Mouse (Mus musculus): ENCODE data around the gene Fmnl1. TPM values are rescaled to one million over a fixed set of nuclear protein-coding genes. Genes with fewer than 3 reads are reported as not detected.
A peak's percentile ranks its signal among the peaks of the same experiment; 100 is the strongest.

The Fmnl1 gene
- polyA plus RNA-seq, 1 experiment from 2014 or later, result 1.8 TPM

GRCm38 (mm10) chr11:103168690-103169390 is 2.1 kb upstream of the Fmnl1 start:
- WGBS, result 29% methylated on average over 9 of the region's 9 CpGs
- Histone ChIP-seq H3K36me3 (no peaks in the 10 kb centered on the region), H3K4me3 (no peak overlapping the region), H3K27ac (replicated peaks) (no peak overlapping the region), H3K9me3 (no peaks in the 10 kb centered on the region), H3K9ac (replicated peaks) (no peak overlapping the region), H3K27me3 (peaks cover 50% of the 10 kb centered on the region), H3K4me2 (replicated peaks) (no peak overlapping the region), H3K4me1 (peaks cover 12% of the 10 kb centered on the region)
- ATAC-seq (ENCODE audit: low FRiP score, low read depth), result no peak

- Histone ChIP-seq H3K4me3 (no peak overlapping the region), H3K27me3 (peaks cover 58% of the 10 kb centered on the region), H3K9ac (replicated peaks) (no peak overlapping the region), H3K4me2 (replicated peaks) (no peak overlapping the region), H3K27ac (replicated peaks) (no peak overlapping the region), H3K9me3 (no peaks in the 10 kb centered on the region), H3K4me1 (peaks cover 12% of the 10 kb centered on the region), H3K36me3 (no peaks in the 10 kb centered on the region)
- ATAC-seq (ENCODE audit: low FRiP score, low read depth), result no peak
- WGBS, result 85% methylated on average over 5 of the region's 5 CpGs
Observed at GRCm38 (mm10) chr11:103169664-103170063, 1.2 kb upstream of the Fmnl1 start.

- H3K4me2 ChIP-seq (replicated peaks), result peak overlapping the region; percentile 88
- no peaks in the 10 kb centered on the region for H3K9me3 ChIP-seq
- peaks cover 62% of the 10 kb centered on the region for H3K27me3 ChIP-seq
- WGBS, result 43% methylated on average over 3 of the region's 3 CpGs
- H3K4me1 ChIP-seq, result peaks cover 15% of the 10 kb centered on the region
- no peaks in the 10 kb centered on the region for H3K36me3 ChIP-seq
- no peak overlapping the region for H3K27ac ChIP-seq (replicated peaks)
- ATAC-seq (ENCODE audit: low FRiP score, low read depth), result no peak
- H3K9ac ChIP-seq (replicated peaks), result no peak overlapping the region
- peak overlapping the region; percentile 64 for H3K4me3 ChIP-seq
Observed at GRCm38 (mm10) chr11:103170111-103170493, 805 bp upstream of the Fmnl1 start.

GRCm38 (mm10) chr11:103171286-103171620 is 346 bp downstream of the Fmnl1 start:
- Histone ChIP-seq H3K9ac (replicated peaks) (peak overlapping the region; percentile 60; the same call in 1 of the 2 replicates), H3K27me3 (peaks cover 63% of the 10 kb centered on the region), H3K36me3 (no peaks in the 10 kb centered on the region), H3K27ac (replicated peaks) (no peak overlapping the region), H3K4me1 (peaks cover 15% of the 10 kb centered on the region), H3K9me3 (no peaks in the 10 kb centered on the region), H3K4me3 (peak overlapping the region; percentile 64), H3K4me2 (replicated peaks) (peak overlapping the region; percentile 88)
- WGBS, result 1% methylated on average over 18 of the region's 23 CpGs
- no peak for ATAC-seq (ENCODE audit: low FRiP score, low read depth)

- 47% methylated on average over 9 of the region's 9 CpGs for WGBS
- Histone ChIP-seq H3K27me3 (peaks cover 63% of the 10 kb centered on the region), H3K4me2 (replicated peaks) (peak overlapping the region; percentile 88), H3K36me3 (no peaks in the 10 kb centered on the region), H3K9me3 (no peaks in the 10 kb centered on the region), H3K9ac (replicated peaks) (no peak overlapping the region), H3K4me1 (peaks cover 15% of the 10 kb centered on the region), H3K27ac (replicated peaks) (no peak overlapping the region), H3K4me3 (peak overlapping the region; percentile 64)
- ATAC-seq (ENCODE audit: low FRiP score, low read depth), result no peak
Observed at GRCm38 (mm10) chr11:103171703-103172391, 940 bp downstream of the Fmnl1 start.

- Histone ChIP-seq H3K4me2 (replicated peaks) (no peak overlapping the region), H3K27me3 (peaks cover 63% of the 10 kb centered on the region), H3K4me3 (no peak overlapping the region), H3K27ac (replicated peaks) (no peak overlapping the region), H3K9me3 (no peaks in the 10 kb centered on the region), H3K4me1 (peaks cover 15% of the 10 kb centered on the region), H3K9ac (replicated peaks) (no peak overlapping the region), H3K36me3 (no peaks in the 10 kb centered on the region)
- ATAC-seq (ENCODE audit: low FRiP score, low read depth), result no peak
- 74% methylated on average over 6 of the region's 6 CpGs for WGBS
Observed at GRCm38 (mm10) chr11:103172392-103173040, 1.6 kb downstream of the Fmnl1 start.

GRCm38 (mm10) chr11:103173041-103173770 is 2.3 kb downstream of the Fmnl1 start:
- Histone ChIP-seq H3K4me3 (no peak overlapping the region), H3K4me2 (replicated peaks) (no peak overlapping the region), H3K27me3 (peaks cover 63% of the 10 kb centered on the region), H3K4me1 (peaks cover 15% of the 10 kb centered on the region), H3K27ac (replicated peaks) (no peak overlapping the region), H3K9me3 (no peaks in the 10 kb centered on the region), H3K36me3 (no peaks in the 10 kb centered on the region), H3K9ac (replicated peaks) (no peak overlapping the region)
- ATAC-seq (ENCODE audit: low FRiP score, low read depth), result no peak
- WGBS, result 85% methylated on average over 7 of the region's 7 CpGs

GRCm38 (mm10) chr11:103173771-103174344 is 3.0 kb downstream of the Fmnl1 start:
- H3K4me2 ChIP-seq (replicated peaks), result no peak overlapping the region
- H3K4me3 ChIP-seq, result no peak overlapping the region
- no peak overlapping the region for H3K9ac ChIP-seq (replicated peaks)
- peaks cover 64% of the 10 kb centered on the region for H3K27me3 ChIP-seq
- WGBS, result 91% methylated on average over 11 of the region's 11 CpGs
- H3K9me3 ChIP-seq, result no peaks in the 10 kb centered on the region
- no peak overlapping the region for H3K27ac ChIP-seq (replicated peaks)
- H3K4me1 ChIP-seq, result peaks cover 15% of the 10 kb centered on the region
- ATAC-seq (ENCODE audit: low FRiP score, low read depth), result no peak
- no peaks in the 10 kb centered on the region for H3K36me3 ChIP-seq

GRCm38 (mm10) chr11:103174411-103174832 is 3.5 kb downstream of the Fmnl1 start:
- Histone ChIP-seq H3K27ac (replicated peaks) (no peak overlapping the region), H3K4me2 (replicated peaks) (no peak overlapping the region), H3K9ac (replicated peaks) (no peak overlapping the region), H3K4me3 (no peak overlapping the region), H3K9me3 (no peaks in the 10 kb centered on the region), H3K27me3 (peaks cover 61% of the 10 kb centered on the region), H3K36me3 (no peaks in the 10 kb centered on the region), H3K4me1 (peaks cover 15% of the 10 kb centered on the region)
- WGBS, result 80% methylated on average over 5 of the region's 5 CpGs
- ATAC-seq (ENCODE audit: low FRiP score, low read depth), result no peak

GRCm38 (mm10) chr11:103174891-103175391 is 4.0 kb downstream of the Fmnl1 start:
- H3K4me3 ChIP-seq, result no peak overlapping the region
- H3K9ac ChIP-seq (replicated peaks), result no peak overlapping the region
- no peaks in the 10 kb centered on the region for H3K36me3 ChIP-seq
- no peaks in the 10 kb centered on the region for H3K9me3 ChIP-seq
- WGBS, result 58% methylated on average over 8 of the region's 8 CpGs
- no peak overlapping the region for H3K27ac ChIP-seq (replicated peaks)
- H3K4me1 ChIP-seq, result peaks cover 15% of the 10 kb centered on the region
- H3K27me3 ChIP-seq, result peaks cover 56% of the 10 kb centered on the region
- H3K4me2 ChIP-seq (replicated peaks), result no peak overlapping the region
- ATAC-seq (ENCODE audit: low FRiP score, low read depth), result no peak

- Histone ChIP-seq H3K4me1 (peaks cover 7% of the 10 kb centered on the region), H3K4me2 (replicated peaks) (no peak overlapping the region), H3K36me3 (no peaks in the 10 kb centered on the region), H3K9ac (replicated peaks) (no peak overlapping the region), H3K27ac (replicated peaks) (no peak overlapping the region), H3K4me3 (no peak overlapping the region), H3K9me3 (no peaks in the 10 kb centered on the region), H3K27me3 (peaks cover 46% of the 10 kb centered on the region)
- no peak for ATAC-seq (ENCODE audit: low FRiP score, low read depth)
- WGBS, result 78% methylated on average over 14 of the region's 14 CpGs
Observed at GRCm38 (mm10) chr11:103175688-103176442, 5.0 kb downstream of the Fmnl1 start.

Data from midbrain, embryonic 12.5 days (tissue).